Mouse (Mus musculus) frontal cortex, postnatal 10 days (tissue): ENCODE data around the gene Zfp114.

Experiments used
- DNase-seq, 2 experiments: peaks; one replicate each; pipeline ENCODE4 v3.0.0; 2022; ENCODE audit warnings: low spot score in 2 of 2, mixed read lengths in 1 of 2

The Zfp114 gene

GRCm38 (mm10) chr7:24174618-24175336, at the start of gene Zfp114:
Gene Zfp114, plus strand, starts transcription at chr7:24175060.
- peak; percentile 68 to 79 for DNase-seq

- no peak for DNase-seq
Measured at GRCm38 (mm10) chr7:24133425-24133995, 41.4 kb upstream of the Zfp114 start.

- DNase-seq: peak; percentile 83 to 87
Measured at GRCm38 (mm10) chr7:24133996-24134828, 40.6 kb upstream of the Zfp114 start, which contains the start of gene Zfp235. Gene Zfp235, plus strand, starts transcription at chr7:24134169.

GRCm38 (mm10) chr7:24142566-24142965, 32.3 kb upstream of the Zfp114 start:
- no peak for DNase-seq

GRCm38 (mm10) chr7:24153272-24153671, 21.6 kb upstream of the Zfp114 start:
- no peak for DNase-seq

GRCm38 (mm10) chr7:24172191-24172590, 2.7 kb upstream of the Zfp114 start:
- no peak for DNase-seq

GRCm38 (mm10) chr7:24175337-24175711, 464 bp downstream of the Zfp114 start:
- DNase-seq: no peak

- no peak for DNase-seq
Measured at GRCm38 (mm10) chr7:24187611-24188010, 12.8 kb downstream of the Zfp114 start.

GRCm38 (mm10) chr7:24188901-24189570, 14.2 kb downstream of the Zfp114 start:
- no peak for DNase-seq

- DNase-seq: no peak
Measured at GRCm38 (mm10) chr7:24189571-24189944, 14.7 kb downstream of the Zfp114 start.

GRCm38 (mm10) chr7:24191361-24191760, 16.5 kb downstream of the Zfp114 start:
- DNase-seq: no peak

GRCm38 (mm10) chr7:24193157-24193556, 18.3 kb downstream of the Zfp114 start:
- DNase-seq: no peak

- DNase-seq: no peak
Measured at GRCm38 (mm10) chr7:24196961-24197360, 22.1 kb downstream of the Zfp114 start.

- DNase-seq: peak; percentile 40 to 60
Measured at GRCm38 (mm10) chr7:24207488-24208261, 32.8 kb downstream of the Zfp114 start.

GRCm38 (mm10) chr7:24208282-24208886, 33.5 kb downstream of the Zfp114 start:
- DNase-seq: no peak

- no peak for DNase-seq
Measured at GRCm38 (mm10) chr7:24210296-24210695, 35.4 kb downstream of the Zfp114 start.

- DNase-seq: no peak
Measured at GRCm38 (mm10) chr7:24211343-24211742, 36.5 kb downstream of the Zfp114 start, which contains the start of gene Zfp111. Gene Zfp111, minus strand, starts transcription at chr7:24211443.
